Mouse (Mus musculus) forelimb bud, embryonic 11.5 days (tissue): ENCODE data around the gene Bnc2.
A peak's percentile ranks its signal among the peaks of the same experiment; 100 is the strongest.

Experiments used
- DNase-seq: peaks from one replicate; pipeline ENCODE4 v3.0.0-alpha.2; 2012; ENCODE audit warnings: low read depth, low spot score

The Bnc2 gene

DNA sequence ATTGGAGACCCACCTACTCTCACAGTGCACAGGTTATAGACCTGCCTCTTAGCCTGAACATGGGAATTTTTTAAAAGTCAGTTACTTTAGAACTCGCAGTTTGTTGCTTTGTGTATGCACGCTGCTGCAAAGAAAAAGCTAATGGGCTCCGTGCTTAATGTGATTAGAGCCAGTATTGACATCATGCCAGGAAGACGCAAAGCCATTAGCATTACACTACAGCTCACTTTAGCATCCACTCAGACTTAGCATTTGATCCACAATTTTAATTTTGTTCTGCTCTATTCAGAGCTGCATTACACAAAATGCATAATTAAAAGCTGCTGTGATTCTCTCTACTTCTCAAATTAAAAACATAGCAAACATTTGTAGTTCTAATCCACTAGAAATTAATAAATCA lies 350.7 kb downstream of the Bnc2 start:
- no peak for DNase-seq

DNA sequence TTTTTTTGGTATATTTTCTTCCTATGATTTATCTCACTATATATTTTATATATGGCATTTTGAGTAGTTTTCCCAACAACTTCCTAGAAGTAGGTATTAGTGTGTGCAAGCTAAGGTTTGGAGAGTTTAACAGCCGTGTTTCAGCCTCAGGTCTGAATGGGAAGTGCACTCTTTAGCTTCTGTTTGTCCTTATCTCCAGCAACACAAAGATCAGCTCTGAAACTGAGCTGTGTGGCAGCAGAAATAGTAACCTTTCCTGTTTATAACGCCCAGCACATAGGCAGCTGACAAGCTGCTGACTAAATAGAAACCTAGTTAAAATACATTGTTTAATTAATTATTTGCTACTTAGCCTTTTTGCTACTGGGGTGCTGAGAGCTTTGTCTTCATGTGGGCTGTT lies 353.5 kb downstream of the Bnc2 start:
- no peak for DNase-seq

DNA sequence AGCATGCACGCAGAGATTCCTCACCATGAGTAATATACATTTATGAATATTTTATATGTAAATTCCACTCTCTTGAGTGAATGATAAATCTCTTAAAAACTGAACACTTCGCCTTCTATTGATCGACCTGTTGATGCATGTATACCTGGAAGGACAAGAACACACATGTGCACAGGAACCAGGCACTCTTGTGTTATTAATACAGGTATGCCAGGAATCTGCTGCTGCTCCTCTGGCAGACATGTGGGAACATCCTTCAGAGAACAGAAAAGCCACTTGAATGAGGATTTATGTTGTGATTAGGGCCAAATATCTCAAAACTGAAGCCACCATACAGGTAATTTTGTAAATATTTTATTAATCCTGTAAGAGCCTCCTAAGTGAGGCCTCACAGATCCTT lies 357.7 kb downstream of the Bnc2 start:
- no peak for DNase-seq

DNA sequence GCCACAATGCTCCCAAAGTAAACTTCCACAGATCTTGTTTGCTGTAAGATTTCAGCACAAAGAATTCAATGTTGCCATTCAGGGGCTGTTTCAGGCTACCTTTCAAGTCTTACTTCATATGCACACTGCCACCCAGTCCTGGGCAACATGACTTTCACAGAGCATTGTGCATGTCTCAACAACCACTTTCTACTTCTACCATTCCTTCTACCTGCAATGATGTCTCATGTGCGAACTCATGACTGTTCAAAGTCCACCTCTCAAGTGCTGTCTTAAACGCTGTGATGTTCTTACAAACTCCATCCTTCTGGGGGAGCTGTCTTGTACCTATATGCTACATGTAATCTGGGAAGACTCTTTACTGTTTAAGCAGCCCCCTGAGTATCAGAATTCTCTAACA lies 363.7 kb downstream of the Bnc2 start:
- DNase-seq: no peak

DNA sequence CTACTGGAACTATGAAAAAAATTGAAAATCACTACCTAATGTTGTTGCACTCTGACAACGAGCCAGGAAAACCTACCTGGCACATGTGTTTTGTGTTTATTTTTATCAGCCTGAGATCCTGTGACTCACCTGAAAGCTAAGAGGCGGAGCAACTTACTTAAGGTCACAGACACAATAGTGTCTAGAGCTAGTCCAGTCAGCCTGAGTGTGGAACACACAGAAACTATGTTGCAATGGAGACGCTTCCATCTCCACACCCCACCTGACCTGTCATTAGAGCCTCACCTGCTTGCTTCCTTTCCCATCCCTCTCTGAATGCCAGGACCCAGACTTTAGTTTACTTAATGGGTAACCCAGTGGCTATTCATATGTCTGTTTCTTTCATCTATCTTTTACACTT lies 364.2 kb downstream of the Bnc2 start:
- DNase-seq: no peak

DNA sequence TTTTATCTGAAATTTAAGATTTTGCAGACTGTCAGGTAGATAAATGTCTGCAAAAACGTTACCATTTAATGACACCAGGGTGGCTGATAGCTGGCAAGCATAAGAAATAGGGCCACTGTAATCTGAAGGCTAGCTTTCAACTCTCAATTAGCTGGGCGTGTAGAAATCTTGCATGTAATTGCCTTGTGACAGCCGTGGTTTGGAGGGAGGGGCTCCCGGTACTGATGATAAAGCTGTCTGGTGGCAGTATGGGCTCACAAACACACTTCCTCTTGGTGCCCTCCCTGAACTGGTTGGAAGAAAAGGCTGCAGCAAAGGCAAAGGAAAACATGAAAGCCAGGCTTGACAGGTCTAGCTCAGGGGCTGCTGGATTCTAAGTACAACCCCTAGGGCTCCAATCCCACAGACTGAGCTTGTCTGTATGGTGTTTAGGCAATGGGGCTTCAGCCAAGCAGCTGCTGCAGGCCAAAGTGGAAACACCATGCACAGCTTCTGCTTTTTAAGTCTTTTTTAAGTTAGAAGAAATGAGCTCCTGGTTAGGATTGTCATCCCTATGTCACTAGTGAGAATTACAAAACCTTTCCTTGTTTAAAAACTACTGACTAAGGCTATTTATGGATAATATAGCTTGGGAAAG lies 366.7 kb downstream of the Bnc2 start:
- peak; percentile 26 for DNase-seq

DNA sequence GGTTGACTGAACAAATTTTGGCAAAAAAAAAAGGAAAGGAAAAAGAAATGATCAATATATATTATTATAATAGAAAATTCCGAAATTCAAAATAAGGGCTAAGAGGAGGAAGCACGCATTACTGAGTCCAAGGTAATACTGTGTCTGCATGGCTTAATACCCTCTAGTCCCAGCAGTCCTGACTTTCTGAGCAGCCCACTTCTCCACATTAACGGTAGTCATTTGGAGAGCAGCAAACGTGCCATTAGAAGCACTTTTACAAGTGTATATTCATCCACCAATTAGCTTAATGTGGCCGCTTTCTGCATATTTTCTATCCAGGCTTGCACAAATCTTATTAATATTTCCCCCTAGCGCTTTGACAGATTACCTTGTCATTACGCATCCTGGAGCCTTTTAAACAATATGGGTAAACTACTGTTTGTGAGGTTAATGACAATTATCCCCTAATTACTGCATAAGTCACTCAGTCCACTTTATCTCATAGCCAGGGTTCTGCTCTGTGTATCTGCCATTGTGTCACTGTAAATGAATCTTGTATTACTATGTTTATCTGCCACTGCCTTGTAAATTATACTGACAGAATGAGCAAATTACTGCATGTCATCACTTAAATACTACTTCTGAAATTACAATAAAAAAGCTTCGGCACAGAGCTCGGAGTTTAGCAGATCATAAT lies 368.0 kb downstream of the Bnc2 start:
- no peak for DNase-seq

DNA sequence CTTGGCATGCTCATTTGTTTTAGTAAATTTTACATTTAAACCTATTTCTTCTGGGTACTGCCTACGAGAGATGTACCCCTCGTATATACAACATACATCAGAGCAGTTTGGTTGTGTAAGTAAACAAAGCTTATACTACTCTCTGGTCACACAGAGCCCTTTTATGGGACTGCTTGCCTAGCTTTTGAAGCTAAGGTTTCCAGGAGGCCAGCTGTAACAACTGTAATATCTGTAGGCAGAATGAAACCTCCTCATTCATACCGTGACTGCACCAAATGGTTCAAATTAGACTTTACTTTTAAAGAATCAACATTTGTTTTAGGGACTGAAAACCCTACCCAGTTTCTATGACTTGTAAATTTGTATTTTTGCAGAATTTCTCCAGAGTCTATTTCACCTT lies 372.1 kb downstream of the Bnc2 start:
- DNase-seq: no peak

DNA sequence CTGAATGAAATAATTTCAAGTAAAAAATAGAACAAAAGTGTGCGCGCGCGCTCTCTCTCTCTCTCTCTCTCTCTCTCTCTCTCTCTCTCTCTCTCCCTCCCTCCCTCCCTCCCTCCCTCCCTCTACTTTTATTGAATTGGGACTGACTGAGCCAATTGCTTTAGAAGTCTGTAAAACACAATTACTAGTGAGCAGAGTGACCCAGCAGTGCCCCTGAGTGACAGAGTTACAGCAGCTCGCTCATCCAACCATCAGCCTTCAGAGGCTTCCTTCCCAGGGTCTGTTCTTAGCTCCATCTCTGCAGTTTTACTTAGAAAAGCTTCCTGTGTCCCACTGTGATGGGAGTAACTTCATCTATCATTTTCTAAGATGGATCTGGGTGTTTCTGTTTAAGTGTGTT lies 389.9 kb downstream of the Bnc2 start:
- DNase-seq: no peak

DNA sequence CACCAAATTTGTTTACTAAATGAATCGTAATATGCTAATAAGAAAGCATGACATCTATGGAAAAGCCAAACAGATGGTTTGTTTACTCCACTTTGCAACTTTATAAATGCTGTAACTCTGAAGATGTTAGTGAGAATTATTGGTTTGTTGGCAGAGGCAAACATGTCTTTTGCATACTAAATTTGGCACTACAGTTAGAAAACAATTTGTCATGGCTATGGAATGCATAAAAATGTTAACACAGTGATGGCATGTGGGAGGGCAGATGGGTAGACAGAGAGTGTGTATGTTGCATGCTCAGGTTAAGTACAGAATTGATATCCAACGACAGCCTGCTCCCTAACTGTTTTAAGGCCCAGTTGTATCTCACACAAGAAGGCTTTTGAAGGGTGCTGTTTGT lies 392.4 kb downstream of the Bnc2 start:
- DNase-seq: no peak

DNA sequence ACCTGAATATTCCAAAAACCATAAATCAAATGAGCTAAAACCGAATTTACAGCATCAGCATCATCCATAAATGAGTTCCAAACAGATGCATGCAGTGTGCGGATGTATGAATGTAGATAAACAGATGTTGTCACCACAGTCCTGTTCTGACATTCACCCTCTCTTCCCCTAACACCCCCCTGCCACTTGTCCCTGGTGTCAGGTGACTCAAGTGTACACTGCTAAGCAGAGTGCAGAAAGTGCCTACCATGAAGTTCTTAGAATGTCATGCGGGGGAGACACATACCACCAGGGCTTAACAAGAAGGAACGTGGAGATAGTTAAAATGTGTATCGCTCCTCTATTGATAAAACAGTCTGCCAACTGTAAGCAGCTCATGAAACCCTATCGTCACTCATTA lies 396.9 kb downstream of the Bnc2 start:
- DNase-seq: no peak

DNA sequence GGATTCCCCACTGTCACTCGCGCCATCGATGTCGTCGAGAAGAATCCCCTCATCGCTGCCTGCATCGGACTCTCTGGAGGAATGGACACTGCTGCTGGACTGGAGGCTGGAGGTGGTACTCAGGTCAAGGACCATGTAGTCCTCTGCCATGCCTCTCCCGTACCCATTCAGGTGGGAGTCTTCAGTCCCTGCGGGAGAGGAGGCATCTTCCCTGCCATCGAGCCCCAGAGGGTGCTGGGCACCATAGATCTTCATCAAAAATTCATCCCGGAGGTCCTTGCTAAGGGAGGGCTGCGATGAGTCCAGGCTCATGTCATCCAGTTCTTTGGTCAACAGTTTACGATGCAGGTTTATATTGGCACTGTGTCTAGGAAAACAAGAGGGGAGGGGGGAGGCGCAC lies 399.0 kb downstream of the Bnc2 start:
- DNase-seq: no peak

DNA sequence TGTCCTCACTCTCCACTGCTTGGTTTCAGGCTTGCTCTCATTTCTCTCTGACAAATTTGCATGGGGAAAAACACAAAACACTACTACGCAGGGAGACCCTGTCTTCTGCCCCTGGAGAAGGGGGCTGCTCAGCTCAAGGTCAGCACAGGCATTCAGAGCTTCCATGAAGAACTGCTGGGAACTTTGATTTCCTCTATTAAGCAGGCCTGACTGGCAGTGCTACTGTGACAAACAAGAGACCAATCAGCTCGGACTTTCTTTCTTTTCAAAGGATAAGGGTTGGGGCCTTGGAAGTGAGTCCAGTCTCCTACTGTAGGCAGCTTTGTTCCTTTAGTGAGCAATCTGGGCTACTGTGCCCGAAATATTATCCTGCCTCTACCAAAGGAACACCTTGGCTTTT lies 400.9 kb downstream of the Bnc2 start:
- DNase-seq: no peak

DNA sequence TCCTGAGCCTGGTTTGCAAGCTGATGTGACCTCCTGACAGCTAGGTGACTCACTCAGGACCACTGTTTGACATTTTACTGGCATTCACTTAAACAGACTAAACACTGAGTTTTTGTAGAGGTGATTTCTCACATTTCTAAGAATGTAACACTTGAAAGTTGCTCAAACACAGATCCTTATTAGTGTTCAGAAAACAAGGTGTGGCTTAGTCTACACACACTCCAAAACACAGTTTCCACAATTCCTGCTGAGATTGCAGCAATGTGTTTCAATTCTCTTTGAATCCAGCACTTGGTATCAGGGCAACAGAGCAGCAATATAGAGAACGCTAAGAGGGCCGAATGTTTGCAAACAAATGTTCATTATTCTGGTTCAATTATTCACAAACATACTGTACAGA lies 402.2 kb downstream of the Bnc2 start:
- no peak for DNase-seq

DNA sequence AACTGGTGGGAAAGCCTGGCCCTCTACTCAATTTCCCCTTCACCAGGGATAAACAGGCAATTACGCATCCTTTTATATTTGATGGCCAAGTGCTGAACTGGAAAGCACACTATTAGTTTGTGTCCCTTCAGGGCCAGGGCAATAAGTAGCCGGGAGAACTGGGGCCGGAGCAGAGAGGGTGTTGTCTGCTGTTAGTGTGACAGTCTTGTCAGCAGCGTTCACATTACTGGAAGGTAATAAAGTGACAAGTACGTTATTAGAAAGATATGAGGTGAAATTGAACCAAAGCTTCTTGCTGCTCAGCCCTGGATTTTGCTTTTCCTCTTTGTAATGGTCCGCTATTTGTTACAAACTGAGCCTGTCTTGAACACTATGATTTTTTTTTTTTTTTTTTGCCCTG lies 405.2 kb downstream of the Bnc2 start:
- no peak for DNase-seq

DNA sequence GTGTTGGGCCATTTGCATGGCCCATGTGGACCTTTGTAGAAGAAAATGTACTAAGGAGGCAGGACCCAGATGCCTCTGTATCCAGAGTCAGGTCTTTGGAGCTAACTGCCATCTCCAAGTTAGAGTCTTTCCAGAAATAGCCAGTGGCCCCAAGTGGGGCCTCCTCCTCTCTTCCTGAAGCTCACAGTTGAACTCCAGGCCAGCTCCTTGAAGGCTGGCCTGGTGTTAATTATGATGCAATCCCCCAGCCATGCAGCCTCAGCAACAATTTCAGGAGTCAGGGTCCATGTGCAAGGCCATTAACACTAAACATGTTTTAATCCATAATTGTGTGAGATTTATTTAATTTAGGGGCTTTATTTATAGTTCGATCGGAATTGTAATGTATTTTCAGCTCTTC lies 427.7 kb downstream of the Bnc2 start:
- DNase-seq: peak; percentile 44

DNA sequence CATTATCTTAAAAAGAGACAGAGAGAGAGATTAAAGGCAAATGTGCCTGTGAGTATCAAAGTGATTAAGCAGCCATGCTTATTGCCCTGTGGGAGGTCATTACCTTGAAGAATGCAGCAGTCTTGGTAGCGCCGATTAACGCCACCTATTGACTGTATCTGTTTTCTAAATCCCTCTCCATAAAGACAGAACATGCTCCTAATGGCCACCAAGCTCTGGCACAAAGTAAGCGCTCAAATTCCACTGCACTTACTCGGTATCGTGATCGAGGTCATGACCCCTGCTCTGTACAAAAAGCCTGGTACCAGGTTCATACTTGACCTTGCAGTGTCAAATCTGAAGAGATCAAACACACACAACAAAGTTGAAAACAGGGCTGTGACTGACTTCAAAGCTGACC lies 442.7 kb downstream of the Bnc2 start:
- DNase-seq: no peak

DNA sequence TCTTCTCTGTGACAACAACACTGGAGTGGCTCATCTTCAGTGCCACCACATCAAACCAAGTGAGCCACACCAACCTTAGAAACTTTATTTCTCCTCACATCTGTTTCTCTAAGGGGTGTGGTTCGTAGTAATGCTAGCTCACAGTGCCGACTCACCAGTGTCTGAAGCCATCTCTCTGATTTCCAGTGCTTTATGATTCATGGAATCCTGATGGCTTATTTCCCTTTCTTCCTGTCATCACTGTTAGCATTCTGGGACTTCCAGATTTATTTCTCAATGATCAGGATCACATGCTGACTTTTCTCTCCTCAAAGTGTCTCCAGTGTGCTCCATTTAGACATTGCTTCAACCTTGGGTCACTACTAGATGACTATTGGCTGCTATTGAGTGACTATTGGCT lies 443.8 kb downstream of the Bnc2 start:
- no peak for DNase-seq

DNA sequence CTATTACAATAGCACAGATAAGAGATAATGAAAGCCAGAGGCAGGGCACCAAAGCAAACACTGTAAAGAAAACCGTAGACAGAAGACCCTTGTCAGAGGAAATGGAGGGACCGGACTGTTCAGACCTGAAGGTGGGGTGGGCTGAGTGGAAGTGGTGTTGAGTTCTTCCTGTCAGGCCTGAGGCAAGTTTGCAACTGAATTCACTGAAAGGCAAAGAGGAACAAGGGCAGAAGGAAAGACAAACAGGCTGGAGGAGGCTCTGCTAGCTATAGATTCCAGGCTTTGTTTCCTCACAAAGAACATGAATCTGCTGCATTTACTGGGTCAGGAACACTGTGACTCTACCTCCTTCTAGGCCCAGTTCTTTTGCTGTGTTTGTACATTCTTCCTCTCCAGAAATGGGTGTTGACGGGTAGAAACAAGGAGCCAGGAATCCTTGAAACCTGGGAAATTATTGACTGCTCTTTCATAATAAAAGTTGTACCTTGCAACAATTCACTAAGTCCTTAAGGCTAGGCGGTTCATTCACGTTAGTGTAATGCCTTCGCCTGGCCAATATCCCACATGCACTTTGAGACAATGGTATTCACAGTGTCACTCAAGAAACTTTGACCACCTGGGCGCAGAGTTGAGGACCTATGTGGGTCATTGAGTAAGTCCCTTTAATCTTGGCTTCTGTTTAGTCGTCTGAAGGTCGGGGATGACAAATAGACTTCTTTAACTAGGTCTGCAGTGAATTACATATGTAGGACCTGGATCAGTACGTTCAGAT lies 445.7 kb downstream of the Bnc2 start:
- DNase-seq: no peak

DNA sequence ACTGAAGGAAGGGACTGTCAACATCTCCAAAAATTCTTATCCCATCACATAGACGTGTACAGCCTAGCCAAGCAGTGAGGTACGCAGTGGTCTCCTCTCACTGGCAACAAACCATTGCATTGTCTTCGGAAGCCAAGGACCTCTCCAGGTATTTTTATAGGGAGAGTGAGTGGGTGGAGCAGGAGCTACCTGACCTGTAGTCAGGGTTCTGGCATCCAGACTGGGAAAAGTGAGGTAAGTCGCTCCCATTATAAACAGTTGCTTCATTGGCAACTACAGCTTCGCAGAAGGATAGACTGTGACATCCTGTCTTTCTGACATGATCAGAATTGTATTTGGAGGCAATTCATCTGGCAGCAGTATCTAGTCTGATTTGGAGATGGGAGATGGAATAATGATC lies 446.5 kb downstream of the Bnc2 start:
- DNase-seq: no peak
